Mouse (Mus musculus) intestine, postnatal 0 days (tissue): ENCODE measurements at regions not wholly inside any gene's neighbourhood (a gene's known extent, or its start where the extent isn't known, plus 50 kb on each side); places are given as distances from the start of the nearest gene placed in this dataset.

ENCODE experiments used
- ATAC-seq: fragments of 200-750 bp; cut with Nextera tagmentation; 2 replicates; pipeline ENCODE4 v1.8.0; 2017; ENCODE audit warnings: mild to moderate bottlenecking, moderate TSS enrichment, moderate library complexity
- H3K27ac ChIP-seq: fragments of 300-500 bp; sonication (generic); 2 replicates; pipeline ENCODE4 v1.5.1; 2014; ENCODE audit warnings: mild to moderate bottlenecking, low read depth, low read length, moderate library complexity
- H3K27me3 ChIP-seq: fragments of 300-500 bp; sonication (generic); replicated peaks from 2 replicates; pipeline ENCODE4 v1.6.1; 2014; ENCODE audit warnings: low read length, mixed read lengths; ENCODE audit not compliant: control insufficient read depth, insufficient read depth
- H3K36me3 ChIP-seq: fragments of 300-500 bp; sonication (generic); 2 replicates; pipeline ENCODE4 v1.6.1; 2014; ENCODE audit warnings: mild to moderate bottlenecking, moderate library complexity; ENCODE audit not compliant: control insufficient read depth, insufficient read depth
- H3K4me1 ChIP-seq: fragments of 300-500 bp; sonication (generic); replicated peaks from 2 replicates; pipeline ENCODE4 v1.6.1; 2014; ENCODE audit warnings: antibody characterized with exemption, low read length, mixed read lengths; ENCODE audit not compliant: control insufficient read depth, insufficient read depth
- H3K4me2 ChIP-seq: fragments of 300-500 bp; sonication (generic); replicated peaks from 2 replicates; pipeline ENCODE4 v1.6.1; 2014; ENCODE audit warnings: low read depth, mild to moderate bottlenecking, moderate library complexity
- H3K4me3 ChIP-seq: fragments of 300-500 bp; sonication (generic); 2 replicates; pipeline ENCODE4 v1.5.1; 2014; ENCODE audit warnings: low read depth, low read length
- H3K9ac ChIP-seq: fragments of 300-500 bp; sonication (generic); 2 replicates; pipeline ENCODE4 v1.6.1; 2014; ENCODE audit warnings: mild to moderate bottlenecking, low read depth, low read length
- H3K9me3 ChIP-seq: fragments of 300-500 bp; sonication (generic); 2 replicates; pipeline ENCODE4 v1.6.1; 2016; ENCODE audit warnings: mixed run types; ENCODE audit not compliant: control insufficient read depth
- CTCF ChIP-seq: sonication (generic); IDR thresholded peaks from 2 replicates; pipeline ENCODE4 v1.5.1; 2016; ENCODE audit warnings: low read depth, mild to moderate bottlenecking, control low read depth, antibody characterized with exemption, moderate library complexity
- WGBS: fragments of 180-500 bp; shearing (Covaris S2); extraction: QIAGEN DNeasy Blood & Tissue Kit; methylation state at CpG from one replicate; pipeline ENCODE4 v1.1.7; 2014; 5-methylcytosine and 5-hydroxymethylcytosine counted together

DNA sequence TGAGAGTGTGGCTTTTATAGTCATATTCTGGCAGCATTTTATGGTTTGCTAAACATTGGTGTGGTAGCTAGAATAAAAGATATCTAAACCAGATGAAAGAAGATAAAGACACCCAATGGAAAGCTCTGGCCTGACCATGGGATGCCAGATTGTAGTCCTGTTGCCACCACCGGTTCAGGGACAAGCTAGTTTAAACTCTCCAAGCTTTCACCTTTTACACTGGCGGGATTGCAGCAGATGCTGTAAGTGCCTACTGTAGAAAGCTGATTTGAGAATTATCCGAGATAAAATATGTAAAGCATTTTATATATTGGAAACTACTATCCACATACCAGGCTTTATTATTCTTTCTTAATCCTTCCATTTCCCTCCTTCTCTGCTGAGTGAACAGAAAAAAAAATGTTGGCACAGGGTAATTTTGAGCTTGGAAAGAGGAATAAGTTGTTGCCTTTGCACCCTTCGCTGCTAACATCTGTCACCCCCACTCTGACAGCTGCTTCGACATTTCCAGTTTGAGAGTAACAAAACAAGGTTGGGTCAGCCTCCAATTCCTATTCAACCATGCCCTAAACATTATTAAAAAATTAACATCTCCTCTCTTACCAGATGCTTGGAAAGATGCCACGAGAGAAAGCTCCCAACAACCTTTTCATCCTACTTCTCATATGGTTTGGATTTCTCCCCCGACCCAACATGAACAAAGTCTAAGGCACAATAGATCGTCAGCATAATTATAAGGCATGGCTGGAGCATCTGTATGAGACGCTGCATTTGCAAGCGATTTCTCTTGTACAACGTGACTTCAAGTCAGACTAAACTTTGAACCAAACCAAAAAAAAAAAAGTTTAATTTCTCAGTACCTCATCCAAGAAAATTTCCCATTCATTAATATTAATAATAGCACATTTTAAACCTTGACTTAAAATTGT lies 287.8 kb downstream of the Etaa1 start:
- Histone ChIP-seq H3K4me2 (no peak overlapping the region), H3K27ac (no peak overlapping the region), H3K36me3 (no peaks in the 10 kb centered on the region), H3K4me3 (no peak overlapping the region), H3K9me3 (no peaks in the 10 kb centered on the region), H3K4me1 (no peaks in the 10 kb centered on the region), H3K27me3 (no peaks in the 10 kb centered on the region), H3K9ac (no peak overlapping the region)
- no peak for ATAC-seq
- 76% methylated on average over 11 of the region's 11 CpGs for WGBS
- TF ChIP-seq CTCF: no peak

DNA sequence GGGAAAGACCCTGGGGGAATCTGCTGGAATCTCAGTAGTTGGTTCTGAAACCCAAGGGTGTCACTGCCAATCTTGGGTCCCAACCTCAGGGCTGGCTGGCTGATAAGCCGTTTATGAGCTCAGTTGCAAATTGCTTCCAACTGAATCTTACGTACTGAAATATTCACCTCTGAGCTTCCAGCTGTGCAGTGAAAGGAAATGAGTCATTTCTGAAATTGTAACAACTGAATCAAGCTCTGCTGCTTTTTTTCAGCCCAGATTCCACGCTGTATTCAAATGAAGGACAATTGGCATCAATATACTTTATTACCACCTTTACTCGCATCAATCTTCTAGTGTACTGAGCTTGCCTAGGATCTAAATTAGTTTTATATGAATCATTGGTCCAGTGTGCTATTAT lies 272.7 kb downstream of the Etaa1 start:
- ATAC-seq: no peak
- WGBS: 52% methylated on average over 4 of the region's 4 CpGs
- H3K9ac ChIP-seq: no peak overlapping the region

GRCm38 (mm10) chr11:17685711-17686113 lies 268.0 kb downstream of the Etaa1 start:
- no peaks in the 10 kb centered on the region for H3K27me3 ChIP-seq
- no peak overlapping the region for H3K27ac ChIP-seq
- H3K4me1 ChIP-seq: no peaks in the 10 kb centered on the region
- H3K4me2 ChIP-seq: no peak overlapping the region
- H3K36me3 ChIP-seq: no peaks in the 10 kb centered on the region
- no peak overlapping the region for H3K4me3 ChIP-seq
- no peak for ATAC-seq
- no peaks in the 10 kb centered on the region for H3K9me3 ChIP-seq
- TF ChIP-seq CTCF: peak; percentile 66
- H3K9ac ChIP-seq: no peak overlapping the region
- 31% methylated on average over 4 of the region's 4 CpGs for WGBS

More for the DNA sequence above, 272.7 kb downstream of the Etaa1 start:
- H3K36me3 ChIP-seq: no peaks in the 10 kb centered on the region
- no peaks in the 10 kb centered on the region for H3K27me3 ChIP-seq
- H3K4me3 ChIP-seq: no peak overlapping the region
- no peak for TF ChIP-seq CTCF
- no peak overlapping the region for H3K27ac ChIP-seq
- no peaks in the 10 kb centered on the region for H3K9me3 ChIP-seq
- H3K4me1 ChIP-seq: no peaks in the 10 kb centered on the region
- H3K4me2 ChIP-seq: no peak overlapping the region

DNA sequence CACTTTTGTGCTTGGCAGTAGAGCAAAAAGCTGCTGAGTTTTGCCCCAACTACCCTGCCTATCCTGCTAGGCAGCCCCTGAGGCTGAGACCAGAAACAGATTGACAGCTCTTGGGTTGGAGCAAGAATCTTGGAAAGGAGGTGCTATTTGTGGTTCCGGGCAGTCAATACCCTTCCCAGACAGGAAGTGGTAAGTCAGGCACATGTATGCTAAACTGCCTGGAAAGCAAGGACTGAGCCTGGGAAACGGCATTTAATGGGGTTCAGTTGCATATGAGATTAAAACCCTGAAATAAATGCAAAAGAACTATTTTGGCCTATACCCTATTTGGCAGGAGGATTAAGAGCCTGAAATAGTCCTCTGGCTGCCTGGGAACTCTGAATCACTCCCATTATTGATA lies 266.9 kb downstream of the Etaa1 start:
- Histone ChIP-seq H3K9me3 (no peaks in the 10 kb centered on the region), H3K36me3 (no peaks in the 10 kb centered on the region), H3K4me3 (no peak overlapping the region), H3K4me2 (no peak overlapping the region), H3K27ac (no peak overlapping the region), H3K4me1 (no peaks in the 10 kb centered on the region), H3K9ac (no peak overlapping the region), H3K27me3 (no peaks in the 10 kb centered on the region)
- 69% methylated on average over 2 of the region's 2 CpGs for WGBS
- ATAC-seq: no peak
- TF ChIP-seq CTCF: no peak

GRCm38 (mm10) chr11:17694145-17694544 lies 259.5 kb downstream of the Etaa1 start:
- no peaks in the 10 kb centered on the region for H3K27me3 ChIP-seq
- H3K9me3 ChIP-seq: no peaks in the 10 kb centered on the region
- H3K27ac ChIP-seq: no peak overlapping the region
- ATAC-seq: no peak
- no peak for TF ChIP-seq CTCF
- H3K4me3 ChIP-seq: no peak overlapping the region
- 54% methylated on average over 2 of the region's 2 CpGs for whole genome bisulfite sequencing
- no peak overlapping the region for H3K9ac ChIP-seq
- H3K36me3 ChIP-seq: no peaks in the 10 kb centered on the region
- no peak overlapping the region for H3K4me2 ChIP-seq
- no peaks in the 10 kb centered on the region for H3K4me1 ChIP-seq

DNA sequence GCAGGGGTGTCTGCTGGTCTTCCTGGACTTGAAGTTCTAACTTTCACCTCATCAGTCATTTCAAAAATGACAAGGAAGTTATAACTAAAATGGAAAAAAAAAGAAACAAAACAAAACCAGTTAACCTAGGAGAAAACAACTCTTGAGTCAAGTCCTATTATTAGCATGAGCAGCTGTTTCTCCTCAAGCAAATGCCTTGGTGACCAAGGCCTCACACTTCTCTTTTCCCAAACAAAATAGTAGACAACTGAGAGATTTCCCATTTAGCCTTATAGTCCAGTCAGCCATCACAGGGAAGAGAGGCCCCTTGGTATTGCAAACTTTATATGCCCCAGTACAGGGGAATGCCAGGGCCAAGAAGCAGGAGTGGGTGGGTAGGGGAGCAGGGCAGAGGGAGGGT lies 244.9 kb downstream of the Etaa1 start:
- Histone ChIP-seq H3K9me3 (no peaks in the 10 kb centered on the region), H3K4me3 (no peak overlapping the region), H3K36me3 (no peaks in the 10 kb centered on the region), H3K9ac (no peak overlapping the region), H3K27me3 (no peaks in the 10 kb centered on the region), H3K4me1 (no peaks in the 10 kb centered on the region), H3K27ac (no peak overlapping the region), H3K4me2 (no peak overlapping the region)
- no peak for ATAC-seq
- no peak for TF ChIP-seq CTCF

DNA sequence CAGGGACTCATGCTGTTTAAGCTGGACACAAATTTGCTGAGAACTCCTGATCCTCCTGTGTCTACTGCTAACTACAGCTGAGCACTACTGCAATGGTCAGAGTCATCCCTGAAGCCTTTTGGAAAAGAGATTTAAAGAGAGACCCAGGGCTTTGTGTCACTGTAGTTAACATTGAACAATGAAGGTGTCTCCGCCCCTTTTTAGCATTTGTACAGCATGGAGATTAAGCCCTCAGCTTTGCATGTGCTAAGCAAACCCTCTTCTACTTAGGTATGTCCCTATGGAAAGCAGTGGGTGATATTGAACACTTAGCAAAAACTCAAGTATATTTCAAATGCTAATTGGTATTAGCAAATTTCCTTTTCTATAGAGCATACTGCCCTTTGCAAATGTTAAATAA lies 231.6 kb downstream of the Etaa1 start:
- ATAC-seq: no peak
- 85% methylated on average over 1 of the region's 1 CpGs for WGBS
- Histone ChIP-seq H3K36me3 (no peaks in the 10 kb centered on the region), H3K27ac (no peak overlapping the region), H3K9ac (no peak overlapping the region), H3K4me1 (no peaks in the 10 kb centered on the region), H3K4me3 (no peak overlapping the region), H3K4me2 (no peak overlapping the region), H3K27me3 (no peaks in the 10 kb centered on the region), H3K9me3 (no peaks in the 10 kb centered on the region)
- no peak for TF ChIP-seq CTCF
